Mouse (Mus musculus): ENCODE measurements around the gene Mdga1. TPM values are rescaled to one million over a fixed set of nuclear protein-coding genes. Genes with fewer than 3 reads are reported as not detected.
"Not testable (repeated sequence)": the region's sequence is repeated elsewhere in the genome, so short reads cannot be mapped to it uniquely, and the experiment has no call there.

The Mdga1 gene
- polyA plus RNA-seq, 1 experiment from 2014 or later, result 5.8 TPM

DNA sequence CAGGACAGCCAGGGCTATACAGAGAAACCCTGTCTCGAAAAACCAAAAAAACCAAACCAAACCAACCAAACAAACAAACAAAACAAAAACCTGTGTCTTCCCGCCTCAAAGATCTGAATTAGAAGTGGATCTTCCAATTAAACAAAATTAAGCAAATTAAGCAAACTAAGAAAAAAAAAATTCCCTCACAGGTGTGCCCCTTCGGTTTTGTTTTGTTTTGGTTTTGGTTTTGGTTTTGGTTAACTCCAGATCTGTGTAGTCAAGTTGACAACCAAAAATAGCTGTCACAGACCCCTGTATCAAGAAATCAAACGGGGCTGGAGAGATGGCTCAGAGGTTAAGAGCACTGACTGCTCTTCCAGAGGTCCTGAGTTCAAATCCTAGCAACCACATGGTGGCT lies 188.4 kb downstream of the Mdga1 start:
- not testable (repeated sequence) for H3K36me3 ChIP-seq; H3K4me3 ChIP-seq; H3K9ac ChIP-seq; H3K9me3 ChIP-seq; H3K4me2 ChIP-seq; H3K4me1 ChIP-seq; ATAC-seq (ENCODE audit: insufficient number of reproducible peaks, low FRiP score, low TSS enrichment, low read depth); H3K27ac ChIP-seq; H3K27me3 ChIP-seq
- WGBS, result 87% methylated on average over 4 of the region's 4 CpGs

DNA sequence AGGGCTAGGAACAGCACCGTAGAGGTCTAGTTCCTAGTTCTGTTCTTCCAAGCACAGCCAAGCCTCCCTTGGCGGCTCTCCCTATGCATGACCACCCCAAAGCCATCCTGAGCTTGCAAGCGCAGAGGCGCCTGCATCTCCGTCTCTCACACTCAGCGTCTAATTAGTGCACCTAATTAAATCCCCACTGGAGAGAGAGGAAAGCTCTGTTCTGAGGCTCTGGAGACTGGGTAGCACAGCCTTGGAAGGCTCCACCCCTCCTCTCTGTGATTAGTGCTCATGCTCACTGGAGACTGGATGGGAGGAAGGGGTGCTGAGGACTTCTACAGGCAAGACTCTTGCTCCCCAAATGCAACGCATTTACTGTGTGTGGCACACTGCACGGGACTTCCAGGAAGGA lies 191.9 kb downstream of the Mdga1 start:
- no peaks in the 10 kb centered on the region for H3K4me1 ChIP-seq
- no peaks in the 10 kb centered on the region for H3K27me3 ChIP-seq
- H3K36me3 ChIP-seq, result no peaks in the 10 kb centered on the region
- no peak overlapping the region for H3K9ac ChIP-seq
- WGBS, result 54% methylated on average over 8 of the region's 8 CpGs
- no peak for ATAC-seq (ENCODE audit: insufficient number of reproducible peaks, low FRiP score, low TSS enrichment, low read depth)
- H3K9me3 ChIP-seq, result no peaks in the 10 kb centered on the region
- no peak overlapping the region for H3K4me2 ChIP-seq
- H3K4me3 ChIP-seq, result no peak overlapping the region
- no peak overlapping the region for H3K27ac ChIP-seq

Other genes with a start within 250 kb of the Mdga1 start
- gene Zfand3, start 34.6 kb upstream of the Mdga1 start, polyA plus RNA-seq (2015; fragmentation: Nextera tagmentation; extraction: Ambion mirVana), result 46.7 and 53.1 TPM in 2 replicates